Mouse (Mus musculus): Measurements from ENCODE around the gene Vill. TPM values are rescaled to one million over a fixed set of nuclear protein-coding genes. Genes with fewer than 3 reads are reported as not detected.

Vill gene
- polyA plus RNA-seq, 1 experiment from 2014 or later, result 36.7 TPM

GRCm38 (mm10) chr9:119094462-119095109, 42.0 kb downstream of the Vill start:
- H3K9me3 ChIP-seq (ENCODE audit: low read depth, low read length), result no peaks in the 10 kb centered on the region
- peaks cover 16% of the 10 kb centered on the region; the same call in 1 of the 2 replicates for H3K27me3 ChIP-seq (ENCODE audit: insufficient read depth, low read length)
- DNase-seq, result no peak
- H3K4me3 ChIP-seq (ENCODE audit: low read depth, low read length), result no peak overlapping the region
- ATAC-seq (ENCODE audit: insufficient read depth), result no peak
- no peak overlapping the region for H3K4me2 ChIP-seq
- WGBS, result 60% methylated on average over 13 of the region's 13 CpGs
- no peaks in the 10 kb centered on the region for H3K36me3 ChIP-seq (ENCODE audit: insufficient read depth)
- H3K27ac ChIP-seq (ENCODE audit: low read depth), result no peak overlapping the region
- no peak for TF ChIP-seq CTCF (IDR thresholded peaks at IDR 0.05; ENCODE audit: low read depth)
- H3K4me1 ChIP-seq (ENCODE audit: insufficient read depth), result peaks cover 14% of the 10 kb centered on the region
- no peak overlapping the region for H3K9ac ChIP-seq

GRCm38 (mm10) chr9:119100177-119100898, 47.8 kb downstream of the Vill start:
- DNase-seq, result peak; percentile 48
- Histone ChIP-seq H3K9ac (no peak overlapping the region), H3K9me3 (ENCODE audit: low read depth, low read length) (no peaks in the 10 kb centered on the region), H3K4me1 (ENCODE audit: insufficient read depth) (no peaks in the 10 kb centered on the region), H3K4me3 (ENCODE audit: low read depth, low read length) (no peak overlapping the region), H3K27ac (ENCODE audit: low read depth) (no peak overlapping the region), H3K36me3 (ENCODE audit: insufficient read depth) (no peaks in the 10 kb centered on the region), H3K4me2 (no peak overlapping the region), H3K27me3 (ENCODE audit: insufficient read depth, low read length) (0 out of 2 replicates have a peak, but pooled peaks cover 4% of the 10 kb centered on the region)
- 8% methylated on average over 15 of the region's 15 CpGs for WGBS
- ATAC-seq (ENCODE audit: insufficient read depth), result no peak
- TF ChIP-seq CTCF (IDR thresholded peaks at IDR 0.05; ENCODE audit: low read depth), result peak; percentile 25

- Histone ChIP-seq H3K4me1 (ENCODE audit: insufficient read depth) (no peaks in the 10 kb centered on the region), H3K27me3 (ENCODE audit: insufficient read depth, low read length) (0 out of 2 replicates have a peak, but pooled peaks cover 4% of the 10 kb centered on the region), H3K4me2 (peak within 1 kb of the TSS; percentile 91), H3K4me3 (ENCODE audit: low read depth, low read length) (peak within 1 kb of the TSS; percentile 61), H3K27ac (ENCODE audit: low read depth) (no peak within 1 kb of the TSS; the same call in 1 of the 2 replicates), H3K9ac (peak within 1 kb of the TSS; percentile 53), H3K9me3 (ENCODE audit: low read depth, low read length) (no peaks in the 10 kb centered on the region), H3K36me3 (ENCODE audit: insufficient read depth) (no peaks in the 10 kb centered on the region)
- WGBS, result 2% methylated on average over 44 of the region's 44 CpGs
- DNase-seq (peak; percentile 95), ATAC-seq (ENCODE audit: insufficient read depth) (peak; percentile 92)
- peak; percentile 44 for TF ChIP-seq CTCF (IDR thresholded peaks at IDR 0.05; ENCODE audit: low read depth)
These were observed 49.6 kb downstream of the Vill start, which contains the start of gene Dlec1 for GRCm38 (mm10) chr9:119101992-119102782. Gene Dlec1, plus strand, starts transcription at chr9:119102478.

- Histone ChIP-seq H3K27me3 (ENCODE audit: insufficient read depth, low read length) (0 out of 2 replicates have a peak, but pooled peaks cover 4% of the 10 kb centered on the region), H3K9me3 (ENCODE audit: low read depth, low read length) (no peaks in the 10 kb centered on the region), H3K4me2 (peak overlapping the region; percentile 91), H3K4me3 (ENCODE audit: low read depth, low read length) (peak overlapping the region; percentile 61), H3K4me1 (ENCODE audit: insufficient read depth) (no peaks in the 10 kb centered on the region), H3K9ac (peak overlapping the region; percentile 53), H3K36me3 (ENCODE audit: insufficient read depth) (no peaks in the 10 kb centered on the region), H3K27ac (ENCODE audit: low read depth) (no peak overlapping the region)
- ATAC-seq (ENCODE audit: insufficient read depth), result no peak
- TF ChIP-seq CTCF (IDR thresholded peaks at IDR 0.05; ENCODE audit: low read depth), result no peak
- DNase-seq, result no peak
- WGBS, result 1% methylated on average over 19 of the region's 19 CpGs
These were observed 50.2 kb downstream of the Vill start for GRCm38 (mm10) chr9:119102783-119103113.

GRCm38 (mm10) chr9:119107566-119107965, 55.0 kb downstream of the Vill start:
- H3K36me3 ChIP-seq (ENCODE audit: insufficient read depth), result no peaks in the 10 kb centered on the region
- no peak overlapping the region for H3K27ac ChIP-seq (ENCODE audit: low read depth)
- ATAC-seq (ENCODE audit: insufficient read depth), result no peak
- peak; percentile 54 for DNase-seq
- no peaks in the 10 kb centered on the region for H3K9me3 ChIP-seq (ENCODE audit: low read depth, low read length)
- peak; percentile 59 for TF ChIP-seq CTCF (IDR thresholded peaks at IDR 0.05; ENCODE audit: low read depth)
- 0 out of 2 replicates have a peak, but pooled peaks cover 4% of the 10 kb centered on the region for H3K27me3 ChIP-seq (ENCODE audit: insufficient read depth, low read length)
- 83% methylated on average over 4 of the region's 4 CpGs for WGBS
- no peak overlapping the region for H3K9ac ChIP-seq
- H3K4me2 ChIP-seq, result no peak overlapping the region
- no peak overlapping the region for H3K4me3 ChIP-seq (ENCODE audit: low read depth, low read length)
- no peaks in the 10 kb centered on the region; the same call in 1 of the 2 replicates for H3K4me1 ChIP-seq (ENCODE audit: insufficient read depth)

- Histone ChIP-seq H3K4me3 (ENCODE audit: low read depth, low read length) (no peak overlapping the region), H3K9ac (no peak overlapping the region), H3K36me3 (ENCODE audit: insufficient read depth) (no peaks in the 10 kb centered on the region), H3K27ac (ENCODE audit: low read depth) (no peak overlapping the region), H3K9me3 (ENCODE audit: low read depth, low read length) (no peaks in the 10 kb centered on the region), H3K4me1 (ENCODE audit: insufficient read depth) (no peaks in the 10 kb centered on the region; the same call in 1 of the 2 replicates), H3K4me2 (no peak overlapping the region), H3K27me3 (ENCODE audit: insufficient read depth, low read length) (no peaks in the 10 kb centered on the region)
- no peak for TF ChIP-seq CTCF (IDR thresholded peaks at IDR 0.05; ENCODE audit: low read depth)
- 58% methylated on average over 12 of the region's 12 CpGs for WGBS
- no peak for ATAC-seq (ENCODE audit: insufficient read depth)
- no peak for DNase-seq
These were observed 57.2 kb downstream of the Vill start for GRCm38 (mm10) chr9:119109685-119110353.

All from lung, embryonic 14.5 days (tissue).